Mouse (Mus musculus) heart, adult 2 months (tissue): ENCODE data around the gene Tnfrsf25.

Source experiments
- CTCF ChIP-seq: fragments of 200-600 bp; IDR thresholded peaks from 2 replicates; pipeline ENCODE4 v1.8.1; 2022; ENCODE audit warnings: antibody characterized with exemption, mild to moderate bottlenecking, moderate library complexity
- EP300 ChIP-seq: fragments of 200-500 bp; IDR thresholded peaks from 2 replicates; pipeline ENCODE4 v1.6.1; 2011; ENCODE audit warnings: low read depth, low read length, control low read depth; ENCODE audit not compliant: insufficient read depth
- POLR2A ChIP-seq: fragments of 200-500 bp; IDR thresholded peaks from 2 replicates; pipeline ENCODE4 v1.6.1; 2011; ENCODE audit warnings: mild to moderate bottlenecking, low read depth, low read length, control low read depth; ENCODE audit not compliant: insufficient read depth

- TF ChIP-seq CTCF = no peak
- TF ChIP-seq POLR2A = no peak
- no peak for TF ChIP-seq EP300
Measured at GRCm38 (mm10) chr4:152131809-152132771, 16.4 kb downstream of the Tnfrsf25 start.
